Mouse (Mus musculus): ENCODE measurements around the gene Ticam1. TPM values are rescaled to one million over a fixed set of nuclear protein-coding genes. Genes with fewer than 3 reads are reported as not detected.
A peak's percentile ranks its signal among the peaks of the same experiment; 100 is the strongest.

Gene Ticam1
- total and polyA plus RNA-seq, 3 experiments: 6.4 to 18.6 (median 17.6) TPM

- Histone ChIP-seq H3K4me2 (ENCODE audit: insufficient read depth, low read depth, poor library complexity, severe bottlenecking) (peak overlapping the region; percentile 4; the same call in 1 of the 2 replicates), H3K27me3 (replicated peaks) (no peaks in the 10 kb centered on the region), H3K4me1 (ENCODE audit: control insufficient read depth in 1 of 2, insufficient read depth in 2 of 2) (peaks cover 38 to 78% of the 10 kb centered on the region in 2 experiments), H3K36me3 (replicated peaks in 1 of 2; ENCODE audit: control insufficient read depth in 1 of 2, insufficient read depth in 1 of 2, low read length in 1 of 2) (peaks cover 23 to 36% of the 10 kb centered on the region in 2 experiments), H3K79me2 (replicated peaks; ENCODE audit: control insufficient read depth, extremely low read depth, insufficient read depth, poor library complexity, severe bottlenecking) (peaks cover 26% of the 10 kb centered on the region), H3K9me3 (replicated peaks; ENCODE audit: low read length) (no peaks in the 10 kb centered on the region), H3K27ac (ENCODE audit: insufficient read depth, low read depth) (peak overlapping the region; percentile 91), H3K9ac (ENCODE audit: insufficient read depth, low read depth) (0 out of 2 replicates have a peak overlapping the region, but pooled peaks have one; percentile 17), H3K4me3 (replicated peaks in 1 of 3; ENCODE audit: low read depth in 2 of 3, low read length in 2 of 3, poor library complexity in 1 of 3) (no peak overlapping the region)
- peak; percentile 78 for DNase-seq (ENCODE audit: extremely low read depth)
- dilution Hi-C loops (cut with MboI; ENCODE audit: extremely low pct_ligation_motif_present, extremely low pct_unique_long_range_greater_than_20kb, low sequenced_read_pairs) (no loop called here), in situ Hi-C loops (cut with MboI; ENCODE audit: low pct_ligation_motif_present, low pct_unique_long_range_greater_than_20kb, low sequenced_read_pairs) (no loop called here)
- TF ChIP-seq IRF4 (IDR thresholded peaks at IDR 0.05; ENCODE audit: low read depth, low read length) (no peak), ZNF384 (IDR thresholded peaks at IDR 0.05; ENCODE audit: low read depth, low read length) (peak; percentile 41; the same call in 1 of the 2 replicates)
These were observed 10.7 kb downstream of the Ticam1 start for GRCm38 (mm10) chr17:56265869-56266268.

GRCm38 (mm10) chr17:56265011-56265410, 11.6 kb downstream of the Ticam1 start:
- Histone ChIP-seq H3K9ac (ENCODE audit: insufficient read depth, low read depth) (no peak overlapping the region), H3K36me3 (replicated peaks in 1 of 2; ENCODE audit: control insufficient read depth in 1 of 2, insufficient read depth in 1 of 2, low read length in 1 of 2) (peaks cover 17 to 36% of the 10 kb centered on the region in 2 experiments), H3K4me2 (ENCODE audit: insufficient read depth, low read depth, poor library complexity, severe bottlenecking) (peak overlapping the region; percentile 8; the same call in 1 of the 2 replicates), H3K27ac (ENCODE audit: insufficient read depth, low read depth) (peak overlapping the region; percentile 91), H3K4me1 (ENCODE audit: control insufficient read depth in 1 of 2, insufficient read depth in 2 of 2) (peaks cover 37 to 81% of the 10 kb centered on the region in 2 experiments), H3K27me3 (replicated peaks) (no peaks in the 10 kb centered on the region), H3K4me3 (replicated peaks in 1 of 3; ENCODE audit: low read depth in 2 of 3, low read length in 2 of 3, poor library complexity in 1 of 3) (no peak overlapping the region), H3K9me3 (replicated peaks; ENCODE audit: low read length) (no peaks in the 10 kb centered on the region), H3K79me2 (replicated peaks; ENCODE audit: control insufficient read depth, extremely low read depth, insufficient read depth, poor library complexity, severe bottlenecking) (peaks cover 34% of the 10 kb centered on the region)
- peak; percentile 76 for DNase-seq (ENCODE audit: extremely low read depth)
- in situ Hi-C loops (cut with MboI; ENCODE audit: low pct_ligation_motif_present, low pct_unique_long_range_greater_than_20kb, low sequenced_read_pairs) (no loop called here), dilution Hi-C loops (cut with MboI; ENCODE audit: extremely low pct_ligation_motif_present, extremely low pct_unique_long_range_greater_than_20kb, low sequenced_read_pairs) (no loop called here)
- TF ChIP-seq MAX (IDR thresholded peaks at IDR 0.05; ENCODE audit: low read length) (peak; percentile 79; the same call in 1 of the 2 replicates), ZC3H11A (IDR thresholded peaks at IDR 0.05; ENCODE audit: low read depth, low read length) (no peak), CHD2 (IDR thresholded peaks at IDR 0.05; ENCODE audit: low read length) (peak; percentile 48; the same call in 1 of the 2 replicates), GABPA (IDR thresholded peaks at IDR 0.05; ENCODE audit: insufficient replicate concordance, low read depth, low read length) (no peak), MYC (IDR thresholded peaks at IDR 0.05; ENCODE audit: low read depth, low read length) (peak; percentile 62), EP300 (IDR thresholded peaks at IDR 0.05; ENCODE audit: low read length) (peak; percentile 77), SIN3A (IDR thresholded peaks at IDR 0.05; ENCODE audit: low read length) (0 out of 2 replicates have a peak, but pooled peaks have one; percentile 53), NELFE (IDR thresholded peaks at IDR 0.05; ENCODE audit: low read depth, low read length) (0 out of 2 replicates have a peak, but pooled peaks have one; percentile 2), ELF1 (IDR thresholded peaks at IDR 0.05; ENCODE audit: low read depth, low read length) (no peak), TCF12 (IDR thresholded peaks at IDR 0.05; ENCODE audit: low read depth, low read length) (no peak), ZNF384 (IDR thresholded peaks at IDR 0.05; ENCODE audit: low read depth, low read length) (no peak), USF2 (conservative IDR thresholded peaks at IDR 0.05; ENCODE audit: low read depth, low read length) (no peak), POLR2AphosphoS2 (IDR thresholded peaks at IDR 0.05; ENCODE audit: low read depth, low read length) (peak; percentile 40; the same call in 1 of the 2 replicates), BHLHE40 (IDR thresholded peaks at IDR 0.05; ENCODE audit: low read depth, low read length) (peak; percentile 74), TBP (conservative IDR thresholded peaks at IDR 0.05; ENCODE audit: low read depth, low read length) (0 out of 2 replicates have a peak, but pooled peaks have one; percentile 47), MAFK (IDR thresholded peaks at IDR 0.05; ENCODE audit: insufficient replicate concordance, low read length) (no peak), IRF4 (IDR thresholded peaks at IDR 0.05; ENCODE audit: low read depth, low read length) (peak; percentile 62; the same call in 1 of the 2 replicates), MXI1 (IDR thresholded peaks at IDR 0.05; ENCODE audit: low read depth, low read length) (0 out of 2 replicates have a peak, but pooled peaks have one; percentile 17), JUND (conservative IDR thresholded peaks at IDR 0.05; ENCODE audit: low read depth, low read length) (no peak), KAT2A (IDR thresholded peaks at IDR 0.05; ENCODE audit: insufficient replicate concordance, low read length) (0 out of 2 replicates have a peak, but pooled peaks have one; percentile 21), NRF1 (IDR thresholded peaks at IDR 0.05; ENCODE audit: low read depth, low read length) (no peak), PAX5 (IDR thresholded peaks at IDR 0.05; ENCODE audit: low read length) (no peak), USF1 (IDR thresholded peaks at IDR 0.05; ENCODE audit: low read depth, low read length) (no peak), ZMIZ1 (IDR thresholded peaks at IDR 0.05; ENCODE audit: low read depth, low read length) (peak; percentile 22; the same call in 1 of the 2 replicates), POLR2A (IDR thresholded peaks at IDR 0.05; ENCODE audit: low read depth, low read length) (peak; percentile 44; the same call in 1 of the 2 replicates), MAZ (IDR thresholded peaks at IDR 0.05; ENCODE audit: low read depth, low read length) (no peak; the same call in 1 of the 2 replicates), UBTF (IDR thresholded peaks at IDR 0.05; ENCODE audit: low read depth, low read length) (no peak), ETS1 (conservative IDR thresholded peaks at IDR 0.05; ENCODE audit: low read depth, low read length) (no peak; the same call in 1 of the 2 replicates), MEF2A (IDR thresholded peaks at IDR 0.05; ENCODE audit: borderline replicate concordance, low read depth, low read length) (0 out of 2 replicates have a peak, but pooled peaks have one; percentile 29), HCFC1 (IDR thresholded peaks at IDR 0.05; ENCODE audit: low read depth, low read length) (peak; percentile 18; the same call in 1 of the 2 replicates), JUN (IDR thresholded peaks at IDR 0.05; ENCODE audit: insufficient read depth, low read depth, low read length) (no peak; the same call in 1 of the 2 replicates)

All from CH12.LX (cell line).